Mouse (Mus musculus) retina, postnatal 1 day (tissue): ENCODE results near the gene Hs3st3a1.

Experiments
- DNase-seq: peaks from one replicate; pipeline ENCODE4 v3.0.0-alpha.2; 2012

Gene Hs3st3a1

GRCm38 (mm10) chr11:64434611-64435545, at the start of gene Hs3st3a1:
Hs3st3a1 (plus strand) TSS chr11:64435332.
- peak; percentile 82 for DNase-seq

GRCm38 (mm10) chr11:64386333-64386732, 48.8 kb upstream of the Hs3st3a1 start:
- DNase-seq, result no peak

GRCm38 (mm10) chr11:64396331-64396881, 38.7 kb upstream of the Hs3st3a1 start:
- DNase-seq, result peak; percentile 87

DNA sequence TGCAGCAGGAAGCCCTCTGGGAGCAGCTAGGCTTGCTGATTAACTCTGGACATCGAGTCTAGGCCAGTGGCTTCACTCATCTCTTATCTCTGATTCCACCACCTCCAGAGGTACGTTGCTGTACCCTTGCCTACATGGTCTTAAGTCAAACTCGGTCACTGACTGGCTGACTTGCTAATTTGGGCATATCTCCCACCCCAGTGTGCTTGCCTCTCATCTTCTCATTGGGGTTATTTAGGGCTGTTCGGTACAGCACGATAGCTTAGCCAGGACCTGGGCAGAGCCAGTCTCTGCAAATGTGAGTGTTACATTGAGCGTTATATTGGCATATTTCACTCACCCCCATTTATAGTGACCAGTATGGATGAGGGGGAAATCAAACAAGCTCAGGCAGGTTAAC, 38.2 kb upstream of the Hs3st3a1 start:
- no peak for DNase-seq

- DNase-seq, result no peak
Observed at GRCm38 (mm10) chr11:64397612-64398011, 37.5 kb upstream of the Hs3st3a1 start.

GRCm38 (mm10) chr11:64400534-64401093, 34.5 kb upstream of the Hs3st3a1 start:
- no peak for DNase-seq

GRCm38 (mm10) chr11:64418969-64419368, 16.2 kb upstream of the Hs3st3a1 start:
- no peak for DNase-seq

GRCm38 (mm10) chr11:64435546-64436411, 647 bp downstream of the Hs3st3a1 start:
- DNase-seq, result peak; percentile 61

GRCm38 (mm10) chr11:64436412-64436727, 1.2 kb downstream of the Hs3st3a1 start, which contains the start of gene F930015N05Rik:
F930015N05Rik (minus strand) TSS chr11:64436653.
- peak; percentile 55 for DNase-seq

DNA sequence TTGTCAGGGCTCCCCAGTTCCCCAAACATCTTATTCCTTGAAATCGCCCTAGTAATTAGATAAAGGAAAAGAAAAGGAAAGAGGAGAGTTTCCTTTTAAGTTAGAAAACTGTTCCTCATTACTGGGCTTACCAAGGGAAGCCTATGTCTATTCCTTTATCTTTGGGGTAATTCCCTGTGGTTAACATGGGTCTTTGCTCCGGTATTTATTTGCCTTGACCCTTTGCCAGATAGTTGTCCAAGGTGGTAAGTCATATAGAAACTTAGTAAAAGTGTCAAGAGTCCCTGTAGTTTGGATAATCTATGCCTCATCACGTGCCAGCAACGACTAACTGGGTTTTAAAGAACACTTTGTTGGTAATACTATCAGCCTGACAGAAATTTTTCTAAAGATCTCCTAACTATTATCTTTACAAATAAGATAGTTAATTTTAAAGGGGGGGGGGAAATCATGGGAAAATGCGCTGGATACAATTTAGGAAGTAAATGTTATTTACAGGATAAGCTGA, 1.7 kb downstream of the Hs3st3a1 start:
- no peak for DNase-seq

DNA sequence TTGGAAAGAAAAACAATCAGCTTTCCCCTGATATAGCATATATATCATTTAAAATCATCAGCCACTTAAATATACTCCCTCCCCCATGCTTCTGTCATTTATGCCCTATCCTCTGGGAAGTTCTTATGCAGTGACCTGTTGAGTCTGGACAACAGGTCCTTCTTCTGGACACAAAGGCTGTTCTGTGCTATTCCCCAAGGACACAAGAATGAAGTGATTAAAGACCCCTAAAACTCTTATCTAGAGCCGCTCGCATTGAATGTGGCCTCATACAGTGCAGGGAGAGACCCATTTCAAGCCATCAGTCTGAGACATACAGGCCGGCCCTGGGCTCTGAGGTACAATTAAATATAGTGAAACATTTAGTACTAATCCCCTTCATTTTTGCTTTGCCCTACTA, 2.6 kb downstream of the Hs3st3a1 start:
- DNase-seq, result no peak

DNA sequence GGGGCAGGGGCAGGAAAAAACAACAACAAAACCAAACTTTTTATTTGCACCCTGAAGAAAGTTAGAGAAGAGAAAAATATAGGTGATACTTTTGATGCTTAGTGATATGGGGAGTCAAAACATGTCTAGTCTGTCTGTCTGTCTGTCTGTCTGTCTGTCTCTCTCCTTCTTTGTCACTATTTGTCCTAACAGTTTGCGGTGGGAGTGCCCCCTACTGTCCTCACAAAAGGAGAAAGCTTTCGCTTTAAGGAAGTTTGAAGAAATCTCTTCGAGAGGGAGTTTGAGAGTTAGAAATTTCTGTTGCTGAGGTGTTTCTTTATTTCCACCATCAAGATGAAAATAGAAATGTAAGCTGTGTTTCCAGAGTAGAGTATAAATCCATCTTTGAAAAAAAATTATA, 3.8 kb downstream of the Hs3st3a1 start:
- no peak for DNase-seq

GRCm38 (mm10) chr11:64442119-64442518, 7.0 kb downstream of the Hs3st3a1 start:
- peak; percentile 84 for DNase-seq

DNA sequence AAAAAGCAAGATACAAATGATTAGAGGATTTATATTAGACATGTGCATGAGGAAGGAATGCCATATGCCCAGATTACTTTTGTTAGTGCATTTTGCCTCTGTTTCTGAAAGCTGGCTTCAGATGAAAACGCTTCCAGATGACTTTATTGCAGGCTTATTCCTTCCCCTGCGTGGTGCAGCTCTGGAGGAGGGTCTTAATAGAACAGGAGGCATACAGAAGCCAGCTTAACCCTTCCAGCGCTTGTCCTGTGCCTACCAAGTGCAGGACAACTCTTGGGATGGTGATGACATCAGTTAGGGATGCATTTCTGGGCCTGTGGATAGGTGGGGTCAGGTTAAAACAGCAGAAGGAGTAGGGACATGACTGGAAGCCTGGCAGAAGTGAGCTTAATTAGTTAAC, 7.6 kb downstream of the Hs3st3a1 start:
- no peak for DNase-seq

DNA sequence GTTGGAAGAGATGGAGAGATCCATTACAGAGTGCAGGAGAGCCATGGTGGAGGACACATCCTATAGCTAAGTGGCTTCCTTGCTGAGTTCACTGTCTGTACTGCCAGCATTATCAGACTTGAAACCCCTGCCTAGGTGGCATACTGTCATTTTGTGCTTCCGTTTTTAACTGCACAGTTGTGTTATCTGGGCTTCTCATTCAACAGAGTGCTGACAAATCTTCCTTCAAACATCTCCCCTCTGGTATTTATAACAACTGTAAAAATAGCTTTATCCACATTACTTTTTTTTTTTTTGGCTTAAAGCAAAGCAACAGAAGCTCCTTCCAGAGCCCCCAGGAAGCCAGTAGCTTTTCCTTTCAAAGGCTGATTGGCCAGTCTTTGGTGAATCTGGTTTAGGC, 10.1 kb downstream of the Hs3st3a1 start:
- DNase-seq, result no peak

DNA sequence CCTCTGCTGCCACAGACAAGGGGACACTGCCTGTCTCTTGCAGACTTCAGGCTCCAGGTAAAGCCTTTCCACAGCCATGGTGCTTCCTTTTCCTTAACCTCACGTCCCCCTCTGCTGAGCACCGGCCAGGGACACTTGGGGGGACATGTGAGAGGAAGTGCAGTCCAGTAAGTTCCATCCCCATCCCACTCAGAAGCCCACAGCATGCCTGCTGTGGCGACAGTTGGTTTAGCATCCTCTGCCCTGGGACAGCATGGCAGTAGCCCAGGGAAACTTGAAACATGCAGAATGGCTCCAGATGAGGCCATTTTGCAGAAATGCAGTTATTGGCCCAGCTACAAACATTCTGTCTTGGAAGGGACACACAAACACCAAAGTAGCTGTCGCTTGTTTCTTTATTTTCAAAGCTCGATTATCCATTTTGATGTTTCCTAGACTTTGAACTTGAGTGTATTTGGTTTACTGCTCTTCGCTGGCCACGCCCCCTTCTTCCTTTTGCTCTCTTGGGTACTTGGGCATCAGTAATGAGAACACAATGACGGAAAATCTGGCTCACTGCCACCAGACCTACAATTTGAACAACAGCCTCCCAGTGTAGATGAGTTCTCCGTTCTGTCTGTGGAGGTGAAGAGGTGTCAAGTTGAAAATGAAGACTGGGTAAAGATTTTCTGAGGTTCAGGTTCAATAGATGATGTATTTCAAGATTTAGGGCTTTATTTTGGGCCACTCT, 13.6 kb downstream of the Hs3st3a1 start:
- peak; percentile 84 for DNase-seq

DNA sequence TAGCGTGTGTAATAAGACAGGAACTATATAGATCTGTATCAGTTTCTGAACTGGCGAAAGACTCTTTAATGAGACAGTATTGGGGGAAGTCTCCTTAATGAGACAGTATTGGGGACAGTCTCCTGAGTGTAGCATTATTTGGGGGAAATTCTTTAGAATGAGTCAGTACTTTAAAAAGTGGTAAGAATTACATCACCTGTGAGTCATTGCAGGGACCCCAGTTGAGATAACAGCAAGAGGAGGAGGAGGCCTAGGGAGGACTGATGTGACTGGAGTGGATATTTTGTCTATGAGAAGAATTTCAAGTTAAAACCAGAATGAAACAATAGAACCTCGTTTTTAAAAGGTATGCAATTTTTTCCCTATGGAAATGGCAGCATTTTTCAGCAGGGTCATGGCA, 26.6 kb downstream of the Hs3st3a1 start:
- DNase-seq, result no peak

DNA sequence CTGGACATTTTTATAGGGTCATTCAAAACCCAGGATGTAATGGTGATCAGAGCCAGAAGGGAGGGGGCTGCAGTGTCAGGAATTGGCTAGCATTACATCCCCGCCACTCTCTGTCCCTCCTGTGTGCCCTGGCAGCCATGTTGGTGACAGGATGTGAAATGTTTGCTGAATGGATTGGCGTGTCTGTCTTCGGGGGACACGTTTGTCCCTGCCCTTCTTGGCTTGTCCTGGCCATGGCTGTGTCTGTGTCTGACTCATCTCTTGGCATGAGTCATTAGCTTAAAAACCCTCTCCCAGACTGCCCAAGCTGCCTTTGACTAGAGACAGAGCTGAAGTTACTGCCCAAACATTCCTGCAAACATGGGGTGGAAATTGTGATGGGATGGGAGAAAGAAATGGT, 33.6 kb downstream of the Hs3st3a1 start:
- DNase-seq, result no peak

DNA sequence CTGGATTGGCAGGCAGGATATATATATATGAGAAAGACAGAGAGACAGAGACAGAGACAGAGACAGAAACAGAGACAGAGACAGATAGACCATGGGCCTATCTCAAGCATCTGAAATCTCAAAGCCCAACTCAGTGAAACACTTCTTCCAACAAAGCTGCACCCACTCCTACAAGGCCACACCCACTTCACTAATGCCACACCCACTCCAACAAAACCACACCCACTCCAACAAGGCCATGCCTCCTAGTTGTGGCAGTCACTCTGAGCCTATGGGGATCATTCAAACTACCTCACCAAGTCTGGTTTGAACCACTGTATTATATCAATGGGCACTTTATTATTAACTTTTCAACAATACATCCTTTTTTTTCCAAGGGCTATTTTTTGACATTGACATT, 35.6 kb downstream of the Hs3st3a1 start:
- DNase-seq, result no peak

DNA sequence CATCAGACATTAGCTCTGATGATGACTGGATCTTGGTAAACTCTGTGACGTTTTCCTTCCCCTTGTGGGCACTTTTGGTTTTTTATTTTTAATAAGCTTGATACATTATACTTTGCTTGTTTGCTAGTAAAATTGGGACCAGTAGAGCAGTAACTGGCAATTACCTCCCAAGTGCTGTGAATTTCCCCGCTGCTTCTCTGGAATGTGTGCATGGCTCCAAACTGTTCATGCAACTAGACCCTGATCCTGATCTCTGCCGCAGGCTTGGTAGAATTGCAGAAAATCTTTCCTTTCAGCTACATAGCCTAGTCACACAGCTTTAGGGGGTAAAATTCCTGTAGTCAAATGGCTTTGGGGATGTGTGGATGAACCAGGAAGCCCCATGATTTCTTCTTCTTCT, 38.5 kb downstream of the Hs3st3a1 start:
- no peak for DNase-seq

- DNase-seq, result no peak
Observed at GRCm38 (mm10) chr11:64481445-64481844, 46.3 kb downstream of the Hs3st3a1 start.
